Mouse (Mus musculus): ENCODE data around the gene Elmo3. TPM values are rescaled to one million over a fixed set of nuclear protein-coding genes. Genes with fewer than 3 reads are reported as not detected.

Elmo3 gene
- polyA plus RNA-seq, 1 experiment, result 3.5 TPM

GRCm38 (mm10) chr8:105278911-105279334 lies 26.5 kb upstream of the Elmo3 start:
- no peak for TF ChIP-seq CTCF (IDR thresholded peaks at IDR 0.05; ENCODE audit: control insufficient read depth, insufficient read depth, insufficient replicate concordance, low read depth, low read length)
- H3K4me3 ChIP-seq (ENCODE audit: control insufficient read depth, low read depth, low read length), result peak overlapping the region; percentile 23
- H3K36me3 ChIP-seq (ENCODE audit: control insufficient read depth, insufficient read depth, low read length), result no peaks in the 10 kb centered on the region
- H3K4me1 ChIP-seq (ENCODE audit: control insufficient read depth, insufficient read depth, low read length), result peaks cover 12% of the 10 kb centered on the region
- H3K27ac ChIP-seq (ENCODE audit: control insufficient read depth, insufficient read depth, low read depth, low read length), result no peak overlapping the region
- no peaks in the 10 kb centered on the region for H3K27me3 ChIP-seq (ENCODE audit: control insufficient read depth, insufficient read depth, low read length)

GRCm38 (mm10) chr8:105280567-105280966 lies 24.8 kb upstream of the Elmo3 start:
- TF ChIP-seq CTCF (IDR thresholded peaks at IDR 0.05; ENCODE audit: control insufficient read depth, insufficient read depth, insufficient replicate concordance, low read depth, low read length) (no peak), POLR2A (IDR thresholded peaks at IDR 0.05; ENCODE audit: control insufficient read depth, low read depth, low read length) (no peak)
- no peaks in the 10 kb centered on the region for H3K27me3 ChIP-seq (ENCODE audit: control insufficient read depth, insufficient read depth, low read length)
- no peak overlapping the region for H3K4me3 ChIP-seq (ENCODE audit: control insufficient read depth, low read depth, low read length)
- no peak overlapping the region for H3K27ac ChIP-seq (ENCODE audit: control insufficient read depth, insufficient read depth, low read depth, low read length)
- H3K36me3 ChIP-seq (ENCODE audit: control insufficient read depth, insufficient read depth, low read length), result no peaks in the 10 kb centered on the region
- peaks cover 12% of the 10 kb centered on the region for H3K4me1 ChIP-seq (ENCODE audit: control insufficient read depth, insufficient read depth, low read length)

GRCm38 (mm10) chr8:105281821-105282220 lies 23.6 kb upstream of the Elmo3 start:
- H3K4me3 ChIP-seq (ENCODE audit: control insufficient read depth, low read depth, low read length), result no peak overlapping the region
- TF ChIP-seq CTCF (IDR thresholded peaks at IDR 0.05; ENCODE audit: control insufficient read depth, insufficient read depth, insufficient replicate concordance, low read depth, low read length) (no peak), POLR2A (IDR thresholded peaks at IDR 0.05; ENCODE audit: control insufficient read depth, low read depth, low read length) (no peak)

GRCm38 (mm10) chr8:105282239-105282638 lies 23.2 kb upstream of the Elmo3 start:
- TF ChIP-seq CTCF (IDR thresholded peaks at IDR 0.05; ENCODE audit: control insufficient read depth, insufficient read depth, insufficient replicate concordance, low read depth, low read length) (no peak), POLR2A (IDR thresholded peaks at IDR 0.05; ENCODE audit: control insufficient read depth, low read depth, low read length) (no peak)
- Histone ChIP-seq H3K27ac (ENCODE audit: control insufficient read depth, insufficient read depth, low read depth, low read length) (no peak overlapping the region), H3K36me3 (ENCODE audit: control insufficient read depth, insufficient read depth, low read length) (no peaks in the 10 kb centered on the region), H3K4me3 (ENCODE audit: control insufficient read depth, low read depth, low read length) (no peak overlapping the region), H3K27me3 (ENCODE audit: control insufficient read depth, insufficient read depth, low read length) (no peaks in the 10 kb centered on the region), H3K4me1 (ENCODE audit: control insufficient read depth, insufficient read depth, low read length) (peaks cover 7% of the 10 kb centered on the region)

More at GRCm38 (mm10) chr8:105281821-105282220, 23.6 kb upstream of the Elmo3 start:
- H3K4me1 ChIP-seq (ENCODE audit: control insufficient read depth, insufficient read depth, low read length), result peaks cover 7% of the 10 kb centered on the region
- no peak overlapping the region for H3K27ac ChIP-seq (ENCODE audit: control insufficient read depth, insufficient read depth, low read depth, low read length)
- no peaks in the 10 kb centered on the region for H3K27me3 ChIP-seq (ENCODE audit: control insufficient read depth, insufficient read depth, low read length)
- no peaks in the 10 kb centered on the region for H3K36me3 ChIP-seq (ENCODE audit: control insufficient read depth, insufficient read depth, low read length)

- peak; percentile 76; the same call in 1 of the 2 replicates for TF ChIP-seq CTCF (IDR thresholded peaks at IDR 0.05; ENCODE audit: control insufficient read depth, insufficient read depth, insufficient replicate concordance, low read depth, low read length)
- TF ChIP-seq POLR2A (IDR thresholded peaks at IDR 0.05; ENCODE audit: control insufficient read depth, low read depth, low read length), result no peak
- Histone ChIP-seq H3K27me3 (ENCODE audit: control insufficient read depth, insufficient read depth, low read length) (no peaks in the 10 kb centered on the region), H3K27ac (ENCODE audit: control insufficient read depth, insufficient read depth, low read depth, low read length) (no peak overlapping the region), H3K36me3 (ENCODE audit: control insufficient read depth, insufficient read depth, low read length) (no peaks in the 10 kb centered on the region), H3K4me3 (ENCODE audit: control insufficient read depth, low read depth, low read length) (peak overlapping the region; percentile 23), H3K4me1 (ENCODE audit: control insufficient read depth, insufficient read depth, low read length) (peaks cover 7% of the 10 kb centered on the region)
These were observed 22.3 kb upstream of the Elmo3 start for GRCm38 (mm10) chr8:105283074-105283473.

GRCm38 (mm10) chr8:105285514-105285913 lies 19.9 kb upstream of the Elmo3 start:
- TF ChIP-seq POLR2A (IDR thresholded peaks at IDR 0.05; ENCODE audit: control insufficient read depth, low read depth, low read length) (no peak), CTCF (IDR thresholded peaks at IDR 0.05; ENCODE audit: control insufficient read depth, insufficient read depth, insufficient replicate concordance, low read depth, low read length) (no peak)
- Histone ChIP-seq H3K27ac (ENCODE audit: control insufficient read depth, insufficient read depth, low read depth, low read length) (no peak overlapping the region), H3K4me1 (ENCODE audit: control insufficient read depth, insufficient read depth, low read length) (peaks cover 14% of the 10 kb centered on the region), H3K27me3 (ENCODE audit: control insufficient read depth, insufficient read depth, low read length) (no peaks in the 10 kb centered on the region; the same call in 1 of the 2 replicates), H3K36me3 (ENCODE audit: control insufficient read depth, insufficient read depth, low read length) (no peaks in the 10 kb centered on the region), H3K4me3 (ENCODE audit: control insufficient read depth, low read depth, low read length) (peak overlapping the region; percentile 23)

GRCm38 (mm10) chr8:105286907-105287306 lies 18.5 kb upstream of the Elmo3 start:
- Histone ChIP-seq H3K36me3 (ENCODE audit: control insufficient read depth, insufficient read depth, low read length) (no peaks in the 10 kb centered on the region), H3K27ac (ENCODE audit: control insufficient read depth, insufficient read depth, low read depth, low read length) (no peak overlapping the region), H3K4me3 (ENCODE audit: control insufficient read depth, low read depth, low read length) (peak overlapping the region; percentile 58), H3K27me3 (ENCODE audit: control insufficient read depth, insufficient read depth, low read length) (no peaks in the 10 kb centered on the region; the same call in 1 of the 2 replicates), H3K4me1 (ENCODE audit: control insufficient read depth, insufficient read depth, low read length) (peaks cover 17% of the 10 kb centered on the region)
- TF ChIP-seq POLR2A (IDR thresholded peaks at IDR 0.05; ENCODE audit: control insufficient read depth, low read depth, low read length) (no peak), CTCF (IDR thresholded peaks at IDR 0.05; ENCODE audit: control insufficient read depth, insufficient read depth, insufficient replicate concordance, low read depth, low read length) (no peak)

- Histone ChIP-seq H3K27me3 (ENCODE audit: control insufficient read depth, insufficient read depth, low read length) (no peaks in the 10 kb centered on the region; the same call in 1 of the 2 replicates), H3K27ac (ENCODE audit: control insufficient read depth, insufficient read depth, low read depth, low read length) (no peak overlapping the region), H3K4me1 (ENCODE audit: control insufficient read depth, insufficient read depth, low read length) (peaks cover 17% of the 10 kb centered on the region), H3K4me3 (ENCODE audit: control insufficient read depth, low read depth, low read length) (peak overlapping the region; percentile 95), H3K36me3 (ENCODE audit: control insufficient read depth, insufficient read depth, low read length) (no peaks in the 10 kb centered on the region)
- no peak for TF ChIP-seq POLR2A (IDR thresholded peaks at IDR 0.05; ENCODE audit: control insufficient read depth, low read depth, low read length)
- no peak for TF ChIP-seq CTCF (IDR thresholded peaks at IDR 0.05; ENCODE audit: control insufficient read depth, insufficient read depth, insufficient replicate concordance, low read depth, low read length)
These were observed 17.2 kb upstream of the Elmo3 start for GRCm38 (mm10) chr8:105288231-105288630.
